Mouse (Mus musculus): ENCODE data around the gene Nploc4. TPM values are rescaled to one million over a fixed set of nuclear protein-coding genes. Genes with fewer than 3 reads are reported as not detected.
A peak's percentile ranks its signal among the peaks of the same experiment; 100 is the strongest.
"Not testable (repeated sequence)": the region's sequence is repeated elsewhere in the genome, so short reads cannot be mapped to it uniquely, and the experiment has no call there.

Gene Nploc4
- polyA plus RNA-seq, 1 experiment from 2014 or later, result 34.5 TPM

- Histone ChIP-seq H3K9me3 (no peaks in the 10 kb centered on the region), H3K9ac (peak overlapping the region; percentile 100), H3K27ac (peak overlapping the region; percentile 100), H3K4me1 (peaks cover 45% of the 10 kb centered on the region), H3K4me2 (peak overlapping the region; percentile 87), H3K36me3 (peaks cover 15% of the 10 kb centered on the region), H3K27me3 (no peaks in the 10 kb centered on the region), H3K4me3 (peak overlapping the region; percentile 83)
- ATAC-seq (ENCODE audit: borderline replicate concordance, extremely low read depth, low FRiP score, low TSS enrichment), result no peak; the same call in 1 of the 2 replicates
- WGBS, result under 1% methylated on average over 16 of the region's 16 CpGs
Measured at GRCm38 (mm10) chr11:120349371-120349985, 88.0 kb downstream of the Nploc4 start.

- H3K36me3 ChIP-seq, result peaks cover 16% of the 10 kb centered on the region
- 2% methylated on average over 51 of the region's 53 CpGs for WGBS
- H3K4me1 ChIP-seq, result peaks cover 40% of the 10 kb centered on the region
- H3K9ac ChIP-seq, result peak overlapping the region; percentile 100
- H3K27ac ChIP-seq, result peak overlapping the region; percentile 100
- H3K4me2 ChIP-seq, result peak overlapping the region; percentile 87
- no peaks in the 10 kb centered on the region for H3K27me3 ChIP-seq
- ATAC-seq (ENCODE audit: borderline replicate concordance, extremely low read depth, low FRiP score, low TSS enrichment), result peak; percentile 13
- H3K4me3 ChIP-seq, result peak overlapping the region; percentile 83
- H3K9me3 ChIP-seq, result no peaks in the 10 kb centered on the region
Measured at GRCm38 (mm10) chr11:120348684-120349370, 88.7 kb downstream of the Nploc4 start.

GRCm38 (mm10) chr11:120347791-120348683 lies 89.5 kb downstream of the Nploc4 start, which contains the start of gene Actg1:
Gene Actg1 (minus strand): TSS chr11:120348542.
- peak within 1 kb of the TSS; percentile 100 for H3K9ac ChIP-seq
- H3K4me2 ChIP-seq, result peak within 1 kb of the TSS; percentile 87
- peak; percentile 78 for ATAC-seq (ENCODE audit: borderline replicate concordance, extremely low read depth, low FRiP score, low TSS enrichment)
- 3% methylated on average over 100 of the region's 103 CpGs for whole genome bisulfite sequencing
- H3K4me1 ChIP-seq, result peaks cover 32% of the 10 kb centered on the region
- H3K27ac ChIP-seq, result peak within 1 kb of the TSS; percentile 100
- H3K27me3 ChIP-seq, result no peaks in the 10 kb centered on the region
- peak within 1 kb of the TSS; percentile 83 for H3K4me3 ChIP-seq
- no peaks in the 10 kb centered on the region for H3K9me3 ChIP-seq
- peaks cover 16% of the 10 kb centered on the region for H3K36me3 ChIP-seq

- Histone ChIP-seq H3K9me3 (no peaks in the 10 kb centered on the region), H3K4me2 (peak overlapping the region; percentile 87), H3K27ac (peak overlapping the region; percentile 100), H3K9ac (peak overlapping the region; percentile 99), H3K36me3 (peaks cover 16% of the 10 kb centered on the region), H3K4me3 (peak overlapping the region; percentile 83), H3K4me1 (peaks cover 25% of the 10 kb centered on the region), H3K27me3 (no peaks in the 10 kb centered on the region)
- 1% methylated on average over 10 of the region's 10 CpGs for WGBS
- ATAC-seq (ENCODE audit: borderline replicate concordance, extremely low read depth, low FRiP score, low TSS enrichment), result no peak
Measured at GRCm38 (mm10) chr11:120347301-120347700, 90.2 kb downstream of the Nploc4 start.

GRCm38 (mm10) chr11:120346383-120347034 lies 91.0 kb downstream of the Nploc4 start:
- not testable (repeated sequence) for ATAC-seq (ENCODE audit: borderline replicate concordance, extremely low read depth, low FRiP score, low TSS enrichment); H3K27ac ChIP-seq; H3K27me3 ChIP-seq; H3K9me3 ChIP-seq
- peaks cover 16% of the 10 kb centered on the region for H3K36me3 ChIP-seq
- WGBS, result 37% methylated on average over 11 of the region's 13 CpGs
- H3K4me1 ChIP-seq, result peaks cover 17% of the 10 kb centered on the region
- H3K4me3 ChIP-seq, result peak overlapping the region; percentile 47
- peak overlapping the region; percentile 49 for H3K9ac ChIP-seq
- H3K4me2 ChIP-seq, result peak overlapping the region; percentile 69

- WGBS, result 42% methylated on average over 1 of the region's 1 CpGs
- Histone ChIP-seq H3K9ac (0 out of 2 replicates have a peak overlapping the region, but pooled peaks have one; percentile 7), H3K36me3 (peaks cover 16% of the 10 kb centered on the region)
Measured at GRCm38 (mm10) chr11:120345067-120345681, 92.3 kb downstream of the Nploc4 start.

GRCm38 (mm10) chr11:120344310-120344920 lies 93.1 kb downstream of the Nploc4 start:
- H3K9ac ChIP-seq, result no peak overlapping the region
- 44% methylated on average over 5 of the region's 5 CpGs for WGBS
- no peak overlapping the region for H3K4me3 ChIP-seq
- H3K27ac ChIP-seq, result peak overlapping the region; percentile 33; the same call in 1 of the 2 replicates
- peaks cover 16% of the 10 kb centered on the region for H3K36me3 ChIP-seq
- no peak for ATAC-seq (ENCODE audit: borderline replicate concordance, extremely low read depth, low FRiP score, low TSS enrichment)
- no peaks in the 10 kb centered on the region for H3K9me3 ChIP-seq
- peaks cover 6% of the 10 kb centered on the region for H3K4me1 ChIP-seq
- H3K27me3 ChIP-seq, result no peaks in the 10 kb centered on the region
- peak overlapping the region; percentile 45; the same call in 1 of the 2 replicates for H3K4me2 ChIP-seq

More at GRCm38 (mm10) chr11:120345067-120345681, 92.3 kb downstream of the Nploc4 start:
- H3K27me3 ChIP-seq, result no peaks in the 10 kb centered on the region
- peak overlapping the region; percentile 45 for H3K4me2 ChIP-seq
- peak overlapping the region; percentile 53 for H3K27ac ChIP-seq
- peak overlapping the region; percentile 19 for H3K4me3 ChIP-seq
- ATAC-seq (ENCODE audit: borderline replicate concordance, extremely low read depth, low FRiP score, low TSS enrichment), result no peak
- peaks cover 6% of the 10 kb centered on the region for H3K4me1 ChIP-seq
- no peaks in the 10 kb centered on the region for H3K9me3 ChIP-seq

- H3K27me3 ChIP-seq, result no peaks in the 10 kb centered on the region
- no peak overlapping the region for H3K4me3 ChIP-seq
- H3K27ac ChIP-seq, result peak overlapping the region; percentile 33; the same call in 1 of the 2 replicates
- H3K9ac ChIP-seq, result no peak overlapping the region
- WGBS, result 49% methylated on average over 5 of the region's 5 CpGs
- H3K36me3 ChIP-seq, result peaks cover 16% of the 10 kb centered on the region
- H3K4me2 ChIP-seq, result no peak overlapping the region
- ATAC-seq (ENCODE audit: borderline replicate concordance, extremely low read depth, low FRiP score, low TSS enrichment), result no peak
- H3K4me1 ChIP-seq, result peaks cover 6% of the 10 kb centered on the region
- no peaks in the 10 kb centered on the region for H3K9me3 ChIP-seq
Measured at GRCm38 (mm10) chr11:120343519-120344309, 93.8 kb downstream of the Nploc4 start.

GRCm38 (mm10) chr11:120342656-120343160 lies 94.8 kb downstream of the Nploc4 start:
- H3K4me3 ChIP-seq, result no peak overlapping the region
- H3K9me3 ChIP-seq, result no peaks in the 10 kb centered on the region
- no peak overlapping the region for H3K9ac ChIP-seq

GRCm38 (mm10) chr11:120341661-120342060 lies 95.8 kb downstream of the Nploc4 start:
- no peak overlapping the region for H3K9ac ChIP-seq
- peaks cover 15% of the 10 kb centered on the region for H3K36me3 ChIP-seq
- H3K27ac ChIP-seq, result no peak overlapping the region
- 95% methylated on average over 4 of the region's 4 CpGs for WGBS
- no peaks in the 10 kb centered on the region for H3K9me3 ChIP-seq
- H3K4me1 ChIP-seq, result peaks cover 6% of the 10 kb centered on the region
- H3K4me3 ChIP-seq, result no peak overlapping the region
- ATAC-seq (ENCODE audit: borderline replicate concordance, extremely low read depth, low FRiP score, low TSS enrichment), result no peak
- no peaks in the 10 kb centered on the region for H3K27me3 ChIP-seq
- no peak overlapping the region for H3K4me2 ChIP-seq

More at GRCm38 (mm10) chr11:120342656-120343160, 94.8 kb downstream of the Nploc4 start:
- Histone ChIP-seq H3K36me3 (peaks cover 16% of the 10 kb centered on the region), H3K4me2 (no peak overlapping the region), H3K27ac (no peak overlapping the region), H3K27me3 (no peaks in the 10 kb centered on the region), H3K4me1 (peaks cover 6% of the 10 kb centered on the region)
- no peak for ATAC-seq (ENCODE audit: borderline replicate concordance, extremely low read depth, low FRiP score, low TSS enrichment)
- WGBS, result 90% methylated on average over 5 of the region's 5 CpGs
